Mouse (Mus musculus) kidney, adult 9 months (tissue): ENCODE results near the gene Kcnk16.
A peak's percentile ranks its signal among the peaks of the same experiment; 100 is the strongest.

Source experiments
- DNase-seq: peaks from one replicate; pipeline ENCODE4 v3.0.0; 2022

The Kcnk16 gene

DNA sequence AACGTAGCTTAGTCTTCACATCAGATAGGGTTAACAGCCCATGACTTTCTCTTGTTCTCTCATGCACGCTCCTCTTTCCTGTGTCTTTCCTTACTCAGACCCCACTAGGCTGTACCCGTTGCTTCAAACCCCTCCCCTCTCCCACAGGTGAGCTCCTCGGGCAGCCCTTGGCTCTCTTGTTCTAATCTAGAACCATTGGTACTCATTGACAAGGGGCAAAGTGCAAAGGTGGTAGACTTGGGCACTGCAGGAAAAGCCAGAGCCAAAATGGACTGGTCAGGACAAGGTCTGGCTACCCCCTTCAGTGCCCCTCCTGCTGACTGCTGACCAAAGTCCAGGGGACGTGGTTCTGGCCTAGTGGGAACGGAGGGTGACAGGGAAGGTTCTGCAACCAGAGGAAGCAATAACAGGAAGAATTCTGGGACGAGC, 38.9 kb downstream of the Kcnk16 start:
- DNase-seq = peak; percentile 96

DNA sequence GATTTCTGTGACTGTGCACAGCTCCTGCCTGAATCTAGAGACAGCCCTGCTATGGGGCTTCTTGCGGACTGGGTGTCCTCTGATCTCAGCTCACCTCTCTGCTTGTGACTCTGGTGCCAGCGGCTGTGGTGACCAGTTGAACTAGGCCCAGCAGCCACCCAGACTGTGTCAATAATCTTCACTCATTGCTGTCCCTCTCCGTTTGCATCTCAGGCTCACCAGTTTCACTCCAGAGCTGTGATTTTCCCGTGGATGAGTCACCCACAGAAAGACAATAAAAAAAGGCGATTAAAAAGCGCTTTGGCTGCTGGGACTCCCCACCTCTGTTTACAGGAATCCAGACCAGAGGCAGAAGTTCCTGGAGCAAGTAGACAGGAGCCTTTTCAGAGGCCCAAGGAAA, 39.6 kb downstream of the Kcnk16 start:
- peak; percentile 48 for DNase-seq

DNA sequence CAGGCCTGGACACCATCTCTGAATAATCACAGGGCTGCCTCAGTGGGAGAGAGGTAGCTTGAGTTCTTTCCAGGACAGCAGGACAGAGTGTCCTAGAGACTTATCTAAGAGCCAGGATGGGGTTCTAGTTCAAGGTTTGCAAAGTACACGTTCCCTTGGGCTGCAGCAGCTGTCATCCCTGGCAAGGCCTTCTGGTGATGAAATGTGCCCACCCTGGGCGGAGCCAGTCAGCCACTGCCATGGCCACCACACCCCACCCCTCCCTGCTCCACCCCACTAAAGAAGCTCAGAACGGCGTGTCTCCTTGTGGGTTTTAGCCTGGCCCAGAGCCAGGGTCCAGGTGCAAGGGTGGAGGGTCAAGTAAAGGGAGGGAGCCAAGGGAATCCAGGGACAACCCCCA, 40.7 kb downstream of the Kcnk16 start:
- peak; percentile 94 for DNase-seq

DNA sequence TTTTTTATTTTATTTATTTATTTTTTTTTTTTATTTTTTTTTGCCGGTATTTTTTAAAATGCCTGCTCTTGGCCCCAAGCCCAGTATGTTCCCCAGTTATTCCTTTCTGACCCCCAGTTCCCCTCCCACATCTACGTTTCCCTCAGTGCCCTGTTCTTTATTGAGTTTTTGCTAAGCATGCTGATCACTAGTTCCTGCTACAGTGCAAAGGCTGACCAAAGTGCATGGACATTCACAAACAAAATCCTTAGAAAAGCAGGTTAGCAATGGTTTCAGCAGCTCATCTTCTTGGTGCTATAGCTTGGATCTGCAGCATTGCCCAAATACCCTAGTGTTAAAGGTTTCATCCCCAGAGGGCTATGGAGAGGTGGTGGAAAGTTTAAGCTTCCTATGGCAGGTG, 42.0 kb downstream of the Kcnk16 start:
- DNase-seq = peak; percentile 58

DNA sequence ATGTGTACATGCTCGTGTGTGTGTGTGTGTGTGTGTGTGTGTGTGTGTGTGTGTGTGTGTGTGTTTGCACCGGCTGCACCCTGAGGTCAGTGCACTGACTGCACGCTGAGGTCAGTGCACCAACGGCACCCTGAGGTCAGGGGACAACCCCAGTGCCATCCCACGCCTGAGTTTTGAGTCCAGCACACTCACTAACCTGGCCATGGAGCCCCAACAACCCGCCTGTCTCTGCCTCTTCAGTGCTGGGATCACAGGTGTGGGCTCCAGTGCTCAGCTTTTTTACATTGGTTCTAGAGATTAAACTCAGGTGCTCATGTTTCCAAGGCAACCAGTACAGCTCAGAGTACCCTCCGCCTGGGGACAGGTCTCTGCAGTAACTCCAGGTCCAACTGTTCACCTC, 42.5 kb downstream of the Kcnk16 start:
- peak; percentile 45 for DNase-seq

DNA sequence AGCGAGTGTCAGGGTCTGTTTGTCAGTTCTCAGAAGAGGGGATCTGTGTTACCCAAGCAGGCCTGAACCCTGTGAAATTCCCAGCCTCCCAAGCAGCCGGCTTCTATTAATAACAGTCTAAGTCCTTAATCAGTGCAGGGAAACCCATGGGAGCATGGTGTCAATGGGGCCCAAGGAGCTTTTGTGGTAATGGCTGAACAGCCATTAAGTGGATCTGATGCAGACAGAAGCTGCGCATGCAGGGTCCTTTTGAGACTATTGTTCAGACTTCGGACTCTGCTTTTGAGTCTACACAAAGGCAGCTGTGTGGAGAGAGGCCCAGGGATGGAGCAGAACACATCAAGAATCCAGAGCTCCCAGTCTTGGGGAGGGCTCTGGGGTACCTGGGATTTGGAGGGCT, 43.5 kb downstream of the Kcnk16 start:
- DNase-seq = no peak

DNA sequence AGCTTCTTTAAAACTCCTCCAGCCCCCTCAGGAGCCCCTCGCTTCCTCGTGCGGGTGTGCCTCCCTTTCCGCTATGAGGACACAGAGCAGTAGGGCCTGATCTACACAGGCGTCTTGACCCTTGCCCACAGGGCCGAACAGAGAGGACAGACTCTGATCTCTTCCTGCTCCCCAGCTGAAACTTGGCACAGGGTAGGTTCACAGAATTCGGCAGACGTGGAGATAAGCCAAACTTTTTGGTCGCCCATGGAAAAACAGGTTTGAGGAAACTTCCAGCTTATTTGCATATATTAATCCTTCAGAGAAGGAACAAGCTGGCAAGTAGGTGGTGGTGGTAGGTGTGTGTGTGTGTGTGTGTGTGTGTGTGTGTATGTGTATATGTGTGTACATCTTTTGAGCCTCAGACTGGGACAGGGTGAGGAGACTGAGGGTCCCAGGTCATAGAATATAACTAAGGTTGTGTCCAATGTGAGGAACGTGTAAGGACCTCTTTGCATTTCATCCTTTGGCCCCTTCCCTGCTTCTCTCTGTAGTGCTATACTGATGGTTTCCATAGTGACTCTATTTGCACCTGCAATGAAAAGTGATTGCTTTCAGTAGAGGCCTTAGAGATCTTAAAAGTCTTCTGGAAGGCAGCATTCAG, 44.3 kb downstream of the Kcnk16 start:
- DNase-seq = peak; percentile 92

DNA sequence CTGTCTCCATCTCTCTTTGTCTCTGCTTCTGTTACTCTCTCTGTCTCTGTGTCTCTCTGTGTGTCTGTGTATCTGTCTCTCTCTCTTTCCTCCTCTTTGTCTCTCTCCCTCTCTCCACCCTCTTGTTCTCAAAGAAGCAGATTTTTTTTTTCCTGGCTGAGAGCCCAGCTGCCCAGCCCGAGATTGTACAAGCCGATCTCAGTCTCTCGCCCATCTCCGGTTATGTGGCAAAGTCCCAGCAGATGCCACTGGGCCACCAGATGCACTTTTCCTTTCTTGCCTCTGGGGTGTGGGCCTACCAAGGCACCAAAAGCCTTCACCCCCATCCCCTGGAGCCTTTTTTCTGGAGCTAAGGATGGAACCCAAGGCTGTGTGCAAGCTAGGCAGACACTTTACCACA, 44.8 kb downstream of the Kcnk16 start:
- peak; percentile 87 for DNase-seq

DNA sequence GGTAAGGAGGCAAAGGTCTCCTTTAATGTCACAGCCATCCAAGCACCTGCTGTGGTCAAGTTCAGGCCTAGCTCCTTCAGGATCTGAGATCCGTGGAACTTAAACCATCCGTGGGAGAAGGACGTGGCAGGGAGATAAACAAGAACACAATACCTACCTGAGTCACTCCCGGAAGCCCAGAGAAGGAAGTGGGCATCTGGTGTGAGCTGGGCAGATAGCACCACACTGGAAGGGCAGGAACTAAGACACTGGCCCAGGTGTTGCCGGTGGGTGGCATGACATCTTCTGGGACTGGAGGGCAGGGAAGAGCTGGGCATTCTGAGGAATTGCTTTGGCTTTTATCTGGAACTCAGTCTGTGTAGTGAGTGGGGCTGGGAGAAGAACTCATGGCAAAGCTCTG, 45.7 kb downstream of the Kcnk16 start:
- DNase-seq = no peak

DNA sequence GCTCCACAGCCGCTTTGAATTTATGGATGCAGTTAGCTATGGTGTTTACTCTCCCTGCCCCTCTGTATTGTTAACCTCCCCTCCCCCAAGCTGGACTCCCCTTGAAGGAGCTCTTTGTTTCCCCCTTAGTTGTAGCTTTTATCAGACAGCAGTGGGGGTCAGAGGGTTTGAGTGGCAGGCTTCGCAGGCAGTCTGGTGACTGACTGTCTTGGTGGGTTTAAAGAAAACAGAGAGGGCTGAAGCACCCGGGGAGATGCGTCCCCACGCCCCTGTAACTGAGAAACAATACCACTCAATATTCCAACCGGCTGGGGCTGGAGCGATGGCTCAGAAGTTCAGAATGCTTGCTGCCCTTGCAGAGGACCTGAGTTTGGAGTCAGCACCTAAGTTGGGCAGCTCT, 47.9 kb downstream of the Kcnk16 start:
- no peak for DNase-seq

DNA sequence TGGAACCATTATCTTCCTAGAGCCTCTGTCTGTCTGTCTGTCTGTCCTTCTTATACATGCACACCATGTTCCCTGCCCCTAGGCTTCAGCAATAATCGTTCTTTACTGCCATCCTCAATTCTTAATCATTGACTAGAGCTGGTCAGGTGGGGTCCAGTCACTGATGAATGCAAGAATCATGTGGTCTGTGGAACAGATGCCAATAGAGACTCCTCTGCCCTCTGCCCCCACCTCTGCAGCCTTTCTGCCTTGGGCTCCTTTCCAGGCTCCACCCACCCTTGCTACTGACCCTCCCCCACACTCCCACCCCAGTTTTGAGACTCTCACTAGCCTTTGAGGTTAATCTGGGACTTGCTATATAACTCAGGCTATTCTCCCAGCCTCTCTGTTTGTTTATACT, 49.1 kb downstream of the Kcnk16 start:
- peak; percentile 91 for DNase-seq

DNA sequence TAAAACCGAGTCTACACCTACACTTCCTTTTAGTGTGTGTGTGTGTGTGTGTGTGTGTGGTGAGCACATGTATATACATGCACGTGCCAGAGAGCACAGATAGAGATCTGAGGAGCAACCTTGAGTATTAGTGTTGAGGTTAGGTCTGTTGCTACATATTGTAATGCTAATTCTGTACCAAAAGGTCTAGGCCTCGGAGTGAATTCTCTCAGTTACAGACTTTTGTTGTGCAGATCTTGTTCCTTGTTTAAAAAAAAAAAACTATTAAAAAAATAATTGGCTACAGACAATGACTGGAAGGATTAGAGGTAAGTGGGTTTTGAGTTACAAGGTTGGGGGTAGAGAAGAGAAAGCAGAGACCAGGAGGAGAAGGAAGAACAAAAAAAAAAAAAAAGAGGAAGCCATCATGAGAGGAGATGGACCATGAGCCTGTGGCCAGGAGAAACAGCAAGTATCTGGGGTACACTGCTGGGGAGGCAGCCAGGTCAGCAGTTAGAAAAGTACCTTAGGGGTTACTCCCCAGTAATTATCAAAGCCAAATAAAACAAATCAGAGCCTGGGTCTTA, 51.6 kb downstream of the Kcnk16 start:
- no peak for DNase-seq

DNA sequence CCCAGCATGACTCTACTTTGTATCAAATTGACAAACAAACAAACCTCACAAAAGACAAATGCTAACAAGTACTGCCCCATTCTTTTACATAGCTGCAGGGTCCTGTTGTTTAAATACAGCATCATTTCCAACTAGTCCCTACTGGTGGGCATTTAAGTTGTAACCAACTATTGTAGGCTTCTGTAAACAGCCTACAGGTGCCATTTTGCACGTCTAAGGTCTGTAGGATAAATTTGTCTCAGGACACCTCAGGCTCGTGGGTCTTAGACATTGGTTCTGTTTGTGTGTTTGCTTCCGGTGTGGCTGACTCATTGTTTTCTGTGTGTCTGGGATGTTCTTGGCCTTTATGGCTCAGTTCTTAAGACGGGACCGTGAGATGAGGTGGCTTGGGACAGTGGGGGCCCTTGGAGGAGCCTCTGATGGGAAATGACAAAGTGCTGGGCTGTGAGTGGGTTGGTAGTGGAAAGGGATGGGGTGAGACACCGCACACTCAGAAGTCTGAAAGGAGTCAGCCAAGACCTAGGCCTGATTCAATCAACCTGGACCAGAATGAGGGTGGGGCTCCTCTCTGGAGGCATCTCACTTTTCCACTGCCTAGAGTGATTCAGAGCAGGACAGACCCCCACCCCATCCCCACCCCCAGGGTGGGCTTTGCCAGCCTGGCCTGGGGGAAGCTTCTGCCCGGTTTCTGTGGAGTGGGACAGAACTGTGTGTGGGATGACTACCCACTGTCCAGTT, 52.3 kb downstream of the Kcnk16 start:
- no peak for DNase-seq

DNA sequence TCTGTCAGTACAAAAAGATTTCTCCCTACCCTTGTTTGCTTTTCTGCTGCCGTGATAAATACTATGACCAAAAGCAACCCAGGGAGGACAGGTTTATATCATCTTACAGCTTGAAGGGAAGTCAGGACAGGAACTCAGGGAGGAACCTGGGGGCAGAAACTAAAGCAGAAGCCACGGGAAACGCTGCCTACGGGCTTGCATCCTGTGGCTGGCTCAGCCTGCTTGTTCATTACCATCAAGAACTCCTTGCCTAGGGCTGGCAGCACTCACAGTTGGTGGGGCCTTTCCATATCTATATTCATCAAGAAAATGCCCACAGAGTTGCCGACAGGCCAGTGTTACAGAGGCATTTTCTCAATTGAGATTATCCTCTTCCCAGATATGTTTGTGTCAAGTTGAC, 53.2 kb downstream of the Kcnk16 start:
- DNase-seq = no peak

DNA sequence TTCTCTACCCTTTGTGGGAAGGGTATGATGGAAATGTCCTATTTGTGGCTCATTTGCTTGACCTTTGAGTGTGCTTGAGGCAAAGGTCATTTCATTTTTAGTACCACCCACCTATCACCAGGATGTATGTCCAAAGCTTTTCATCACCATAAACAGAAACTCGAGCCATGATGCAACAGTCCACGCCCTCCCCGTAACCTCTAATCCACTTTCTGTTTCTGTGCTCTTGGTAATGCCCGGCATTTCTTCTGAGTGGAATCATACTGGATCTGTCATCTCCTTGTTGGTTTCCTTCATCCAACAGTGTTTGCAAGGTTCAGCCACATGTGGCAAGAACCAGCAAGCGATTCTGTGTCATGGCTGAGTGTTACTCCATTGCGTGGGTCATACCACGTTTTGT, 54.9 kb downstream of the Kcnk16 start:
- no peak for DNase-seq

DNA sequence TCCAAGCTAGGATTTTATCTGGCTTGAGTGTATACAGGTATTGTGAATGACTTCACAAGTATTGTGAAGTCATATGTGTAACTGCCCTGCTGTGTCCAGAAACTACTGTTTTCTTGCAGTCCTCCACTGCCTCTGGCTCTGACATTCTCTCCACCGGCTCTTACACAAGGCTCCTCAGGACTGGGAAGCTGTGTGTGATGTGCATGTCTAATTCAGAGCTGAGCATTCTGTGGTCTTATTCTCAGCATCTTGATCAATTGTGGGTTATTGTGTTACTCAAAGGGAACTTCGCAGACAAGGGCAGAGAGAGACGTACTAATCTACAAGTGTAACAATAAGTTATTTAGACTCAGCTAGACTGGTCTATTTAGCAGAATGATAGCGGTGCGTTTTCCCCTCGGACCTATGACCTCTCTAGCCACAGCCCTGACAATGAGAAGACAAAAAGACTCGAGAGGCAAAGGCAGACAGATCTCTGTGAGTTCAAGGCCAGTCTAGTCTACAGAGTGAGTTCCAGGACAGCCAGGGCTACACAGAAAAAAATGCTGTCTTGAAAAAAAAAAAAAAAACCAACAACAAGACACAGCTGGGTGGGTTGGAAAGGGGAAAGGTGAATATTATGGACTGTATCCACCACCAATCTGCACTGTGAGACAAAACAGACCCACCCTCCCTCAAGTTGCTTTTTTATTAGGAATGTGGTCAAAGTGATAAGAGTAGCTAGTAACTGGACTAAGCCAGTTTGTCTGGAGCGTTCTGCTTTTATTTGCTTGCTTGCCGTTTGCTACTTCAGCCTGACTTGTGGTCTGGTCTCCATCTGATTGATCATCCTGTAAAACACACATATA, 57.0 kb downstream of the Kcnk16 start:
- no peak for DNase-seq
